Mouse (Mus musculus): ENCODE data around the gene Galntl6.

The Galntl6 gene

GRCm38 (mm10) chr8:57958121-57958901, 954.1 kb downstream of the Galntl6 start:
- DNase-seq: no peak

- no peak for DNase-seq
These were observed 956.9 kb downstream of the Galntl6 start for GRCm38 (mm10) chr8:57955501-57955900.

GRCm38 (mm10) chr8:57941113-57941512, 971.3 kb downstream of the Galntl6 start:
- no peak for DNase-seq

- no peak for DNase-seq
These were observed 972.5 kb downstream of the Galntl6 start for GRCm38 (mm10) chr8:57939856-57940420.

GRCm38 (mm10) chr8:57939177-57939855, 973.1 kb downstream of the Galntl6 start:
- DNase-seq: peak; percentile 49

- no peak for DNase-seq
These were observed 985.4 kb downstream of the Galntl6 start for GRCm38 (mm10) chr8:57927074-57927473.

GRCm38 (mm10) chr8:57923556-57923955, 988.9 kb downstream of the Galntl6 start:
- no peak for DNase-seq

GRCm38 (mm10) chr8:57923130-57923529, 989.3 kb downstream of the Galntl6 start:
- no peak for DNase-seq

GRCm38 (mm10) chr8:57922214-57923070, 990.0 kb downstream of the Galntl6 start:
- DNase-seq: no peak

GRCm38 (mm10) chr8:57920326-57920903, 992.0 kb downstream of the Galntl6 start:
- DNase-seq: no peak

- no peak for DNase-seq
These were observed 993.5 kb downstream of the Galntl6 start for GRCm38 (mm10) chr8:57918720-57919640.

GRCm38 (mm10) chr8:57893360-57893759, 1019.1 kb downstream of the Galntl6 start:
- DNase-seq: no peak

- no peak for DNase-seq
These were observed 1020.3 kb downstream of the Galntl6 start for GRCm38 (mm10) chr8:57892115-57892514.

- no peak for DNase-seq
These were observed 1022.3 kb downstream of the Galntl6 start for GRCm38 (mm10) chr8:57890159-57890558.

GRCm38 (mm10) chr8:57888831-57889230, 1023.6 kb downstream of the Galntl6 start:
- DNase-seq: no peak

- DNase-seq: no peak
These were observed 1033.0 kb downstream of the Galntl6 start for GRCm38 (mm10) chr8:57879452-57879851.

GRCm38 (mm10) chr8:57849074-57849473, 1063.4 kb downstream of the Galntl6 start:
- DNase-seq: no peak

GRCm38 (mm10) chr8:57843461-57843860, 1069.0 kb downstream of the Galntl6 start:
- DNase-seq: no peak

- no peak for DNase-seq
These were observed 1069.7 kb downstream of the Galntl6 start for GRCm38 (mm10) chr8:57842462-57843391.

GRCm38 (mm10) chr8:57841446-57841845, 1071.0 kb downstream of the Galntl6 start:
- DNase-seq: no peak
